Mouse (Mus musculus) brain, embryonic 14.5 days (tissue): ENCODE results near the gene Slc9a8.

Experiments used
- CTCF ChIP-seq: fragments of 200-500 bp; IDR thresholded peaks from 2 replicates; pipeline ENCODE4 v1.5.1; 2012; ENCODE audit warnings: inconsistent platforms, mild to moderate bottlenecking, moderate library complexity, borderline replicate concordance; ENCODE audit not compliant: insufficient read depth, insufficient read length; ENCODE audit errors: extremely low read depth
- POLR2A ChIP-seq: fragments of 200-500 bp; IDR thresholded peaks from 2 replicates; pipeline ENCODE4 v1.6.1; 2012; ENCODE audit warnings: mild to moderate bottlenecking, inconsistent platforms, borderline replicate concordance; ENCODE audit not compliant: poor library complexity, insufficient read depth, insufficient read length, severe bottlenecking; ENCODE audit errors: extremely low read depth

DNA sequence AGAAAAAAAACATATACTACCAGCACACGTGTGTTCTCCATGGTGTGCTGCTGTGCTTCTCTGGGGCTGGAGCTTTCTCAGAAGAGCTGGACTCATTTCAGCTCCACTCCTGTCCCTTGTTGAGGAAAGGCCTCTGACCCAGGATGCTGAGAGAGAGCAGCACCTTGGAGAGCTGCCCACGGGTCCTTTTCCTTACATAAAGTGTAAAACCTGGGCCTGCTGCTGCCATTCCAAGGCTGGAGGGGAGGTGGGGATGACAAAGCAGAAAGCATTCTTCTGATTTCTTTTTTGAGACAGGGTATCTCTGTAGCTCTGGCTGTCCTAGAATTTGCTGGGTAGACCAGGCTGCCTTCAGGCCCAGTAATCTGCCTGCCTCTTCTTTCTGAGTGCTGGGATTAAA, 56.6 kb downstream of the Slc9a8 start:
- no peak for TF ChIP-seq CTCF
- no peak for TF ChIP-seq POLR2A
